Mouse (Mus musculus): Measurements from ENCODE around the gene Tbc1d20. TPM values are rescaled to one million over a fixed set of nuclear protein-coding genes. Genes with fewer than 3 reads are reported as not detected.
"Not testable (repeated sequence)": the region's sequence is repeated elsewhere in the genome, so short reads cannot be mapped to it uniquely, and the experiment has no call there.

Tbc1d20 gene
- polyA plus RNA-seq, 1 experiment from 2014 or later = 33.6 TPM

- not testable (repeated sequence) for H3K4me2 ChIP-seq; H3K4me3 ChIP-seq; H3K9me3 ChIP-seq (replicated peaks); H3K36me3 ChIP-seq; H3K27ac ChIP-seq (ENCODE audit: poor library complexity, severe bottlenecking); ATAC-seq (ENCODE audit: insufficient number of reproducible peaks, low FRiP score); H3K9ac ChIP-seq; H3K27me3 ChIP-seq (replicated peaks)
- peaks cover 21% of the 10 kb centered on the region for H3K4me1 ChIP-seq (replicated peaks)
- 76% methylated on average over 5 of the region's 5 CpGs for WGBS
These were observed 65.3 kb downstream of the Tbc1d20 start for GRCm38 (mm10) chr2:152358977-152359376.

DNA sequence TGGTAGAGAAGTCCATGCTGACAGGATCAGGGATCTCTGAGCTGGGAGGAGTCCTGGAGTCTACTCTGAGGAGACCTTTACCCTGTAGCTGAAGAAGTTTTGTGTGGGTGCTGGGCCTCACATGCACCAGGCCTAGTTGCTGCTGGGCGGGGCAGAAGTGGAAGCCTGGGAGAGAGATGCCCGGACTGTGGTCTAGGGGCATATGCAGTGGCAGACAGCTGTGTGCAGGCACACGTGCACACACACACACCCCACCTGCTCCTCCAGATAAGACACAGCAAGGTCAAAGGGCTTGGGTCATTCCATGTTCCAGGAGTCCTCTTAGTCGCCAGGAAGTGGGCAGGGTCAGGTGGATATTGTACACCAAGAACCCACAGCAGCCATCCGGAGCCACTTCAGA is 66.0 kb downstream of the Tbc1d20 start:
- Histone ChIP-seq H3K9ac (no peak overlapping the region), H3K4me2 (no peak overlapping the region), H3K9me3 (replicated peaks) (0 out of 2 replicates have a peak, but pooled peaks cover 4% of the 10 kb centered on the region), H3K4me3 (no peak overlapping the region), H3K4me1 (replicated peaks) (peaks cover 22% of the 10 kb centered on the region), H3K27ac (ENCODE audit: poor library complexity, severe bottlenecking) (peak overlapping the region; percentile 16; the same call in 1 of the 2 replicates), H3K36me3 (no peaks in the 10 kb centered on the region), H3K27me3 (replicated peaks) (no peaks in the 10 kb centered on the region)
- WGBS = 48% methylated on average over 5 of the region's 5 CpGs
- peak; percentile 22; the same call in 1 of the 2 replicates for ATAC-seq (ENCODE audit: insufficient number of reproducible peaks, low FRiP score)

DNA sequence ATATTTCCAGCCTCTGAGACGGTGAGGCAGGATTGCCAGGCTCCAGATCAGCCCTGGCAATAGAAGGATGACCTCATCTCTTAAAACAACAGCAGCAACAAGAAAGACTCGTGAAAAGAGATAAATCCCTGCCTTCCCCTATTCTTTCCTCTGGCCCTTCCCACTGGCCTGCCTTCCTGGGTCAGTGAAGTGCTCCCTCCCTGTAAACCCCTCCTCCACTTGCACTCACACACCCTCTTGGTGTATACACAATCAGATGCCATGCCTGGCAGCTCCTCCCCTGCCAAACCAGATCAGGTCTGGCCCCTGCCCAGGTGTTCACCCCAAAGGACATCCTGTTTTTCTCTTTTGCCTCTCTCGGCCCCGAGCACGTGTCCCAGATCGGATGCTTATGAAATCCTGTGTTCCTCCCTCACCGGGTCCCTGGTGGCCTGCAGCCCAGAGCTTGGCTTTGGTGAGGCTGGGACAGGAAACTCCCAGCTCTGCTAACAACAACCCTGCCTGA is 66.7 kb downstream of the Tbc1d20 start:
- Histone ChIP-seq H3K4me3 (no peak overlapping the region), H3K4me2 (no peak overlapping the region), H3K36me3 (no peaks in the 10 kb centered on the region), H3K4me1 (replicated peaks) (peaks cover 22% of the 10 kb centered on the region), H3K9me3 (replicated peaks) (0 out of 2 replicates have a peak, but pooled peaks cover 4% of the 10 kb centered on the region), H3K27me3 (replicated peaks) (no peaks in the 10 kb centered on the region), H3K9ac (no peak overlapping the region), H3K27ac (ENCODE audit: poor library complexity, severe bottlenecking) (0 out of 2 replicates have a peak overlapping the region, but pooled peaks have one; percentile 33)
- peak; percentile 33 for ATAC-seq (ENCODE audit: insufficient number of reproducible peaks, low FRiP score)
- 28% methylated on average over 7 of the region's 7 CpGs for WGBS

- ATAC-seq (ENCODE audit: insufficient number of reproducible peaks, low FRiP score) = no peak
- no peaks in the 10 kb centered on the region for H3K36me3 ChIP-seq
- no peak overlapping the region for H3K4me3 ChIP-seq
- 85% methylated on average over 8 of the region's 8 CpGs for WGBS
- no peak overlapping the region for H3K4me2 ChIP-seq
- peaks cover 22% of the 10 kb centered on the region for H3K4me1 ChIP-seq (replicated peaks)
- H3K9ac ChIP-seq = no peak overlapping the region
- H3K27me3 ChIP-seq (replicated peaks) = no peaks in the 10 kb centered on the region
- no peak overlapping the region for H3K27ac ChIP-seq (ENCODE audit: poor library complexity, severe bottlenecking)
- 0 out of 2 replicates have a peak, but pooled peaks cover 4% of the 10 kb centered on the region for H3K9me3 ChIP-seq (replicated peaks)
These were observed 67.6 kb downstream of the Tbc1d20 start for GRCm38 (mm10) chr2:152361193-152361592.

Other genes with a start within 250 kb of the Tbc1d20 start
- gene Scrt2, start 212.3 kb upstream of the Tbc1d20 start, polyA plus RNA-seq (2016; fragmentation: Nextera tagmentation; extraction: Ambion mirVana) = 0.08 TPM in 1 of 2 replicates, not detected in the other
- 9.4 and 9.6 TPM in 2 replicates for gene Srxn1, start 188.3 kb upstream of the Tbc1d20 start, polyA plus RNA-seq (2016; fragmentation: Nextera tagmentation; extraction: Ambion mirVana)
- gene Tcf15, start 150.3 kb upstream of the Tbc1d20 start, polyA plus RNA-seq (2016; fragmentation: Nextera tagmentation; extraction: Ambion mirVana) = 4.1 and 4.7 TPM in 2 replicates
- gene Csnk2a1, start 67.0 kb upstream of the Tbc1d20 start, polyA plus RNA-seq (2016; fragmentation: Nextera tagmentation; extraction: Ambion mirVana) = 63.2 and 69.2 TPM in 2 replicates
- gene Rbck1, start 38.8 kb downstream of the Tbc1d20 start, polyA plus RNA-seq (2016; fragmentation: Nextera tagmentation; extraction: Ambion mirVana) = 65.3 and 68.9 TPM in 2 replicates
- gene Trib3, start 50.2 kb downstream of the Tbc1d20 start, polyA plus RNA-seq (2016; fragmentation: Nextera tagmentation; extraction: Ambion mirVana) = 8.5 and 10.1 TPM in 2 replicates
- gene Nrsn2, start 82.8 kb downstream of the Tbc1d20 start, polyA plus RNA-seq (2016; fragmentation: Nextera tagmentation; extraction: Ambion mirVana) = 3.4 and 3.8 TPM in 2 replicates
- gene Sox12, start 104.2 kb downstream of the Tbc1d20 start, polyA plus RNA-seq (2016; fragmentation: Nextera tagmentation; extraction: Ambion mirVana) = 11.5 TPM in 2 replicates
- 61.4 and 64.9 TPM in 2 replicates for gene Zcchc3, start 121.2 kb downstream of the Tbc1d20 start, polyA plus RNA-seq (2016; fragmentation: Nextera tagmentation; extraction: Ambion mirVana)
- gene 6820408C15Rik, start 121.8 kb downstream of the Tbc1d20 start, polyA plus RNA-seq (2016; fragmentation: Nextera tagmentation; extraction: Ambion mirVana) = 1.7 and 2.1 TPM in 2 replicates
- not detected in 2 replicates for gene Defb23, start 170.8 kb downstream of the Tbc1d20 start, polyA plus RNA-seq (2016; fragmentation: Nextera tagmentation; extraction: Ambion mirVana)
- not detected in 2 replicates for gene Defb20, start 183.2 kb downstream of the Tbc1d20 start, polyA plus RNA-seq (2016; fragmentation: Nextera tagmentation; extraction: Ambion mirVana)
- gene Defb22, start 196.3 kb downstream of the Tbc1d20 start, polyA plus RNA-seq (2016; fragmentation: Nextera tagmentation; extraction: Ambion mirVana) = not detected in 2 replicates
- not detected in 2 replicates for gene Defb26, start 217.9 kb downstream of the Tbc1d20 start, polyA plus RNA-seq (2016; fragmentation: Nextera tagmentation; extraction: Ambion mirVana)
- not detected in 2 replicates for gene Defb28, start 224.4 kb downstream of the Tbc1d20 start, polyA plus RNA-seq (2016; fragmentation: Nextera tagmentation; extraction: Ambion mirVana)
- gene Defb29, start 246.3 kb downstream of the Tbc1d20 start, polyA plus RNA-seq (2016; fragmentation: Nextera tagmentation; extraction: Ambion mirVana) = not detected in 2 replicates